Mouse (Mus musculus) kidney, adult 2 months (tissue): ENCODE measurements around the gene Fam168a.

Experiments
- CTCF ChIP-seq: fragments of 200-500 bp; conservative IDR thresholded peaks from 2 replicates; pipeline ENCODE4 v1.5.1; 2011; ENCODE audit warnings: low read depth, mild to moderate bottlenecking, control low read depth, low read length, moderate library complexity, mixed read lengths; ENCODE audit not compliant: insufficient read depth, insufficient read length
- POLR2A ChIP-seq: fragments of 200-500 bp; IDR thresholded peaks from one replicate; pipeline ENCODE4 v1.6.1; 2011; ENCODE audit warnings: low read depth, low read length, control low read depth

DNA sequence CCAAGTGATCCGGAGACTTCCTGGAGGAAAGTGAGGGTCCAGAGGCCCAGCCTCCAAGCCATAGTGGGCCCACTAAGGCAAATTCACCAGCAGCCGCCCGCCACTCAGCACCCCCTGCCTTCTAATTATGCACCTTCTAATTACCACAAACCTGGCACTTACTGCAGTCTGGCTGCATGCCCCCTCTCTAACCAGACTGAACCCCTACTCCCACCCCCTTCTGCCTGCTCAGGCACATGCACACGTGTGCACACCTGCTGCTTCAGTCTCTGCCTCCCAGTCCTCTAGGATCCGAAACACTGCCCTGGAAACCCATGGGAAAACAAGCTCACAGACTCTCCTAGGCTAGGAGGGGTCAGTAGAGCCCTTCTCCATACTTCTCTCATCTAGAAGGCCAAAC, 148.4 kb downstream of the Fam168a start:
- TF ChIP-seq POLR2A = no peak
- no peak for TF ChIP-seq CTCF
